Mouse (Mus musculus): Measurements from ENCODE around the gene Tspan11. TPM values are rescaled to one million over a fixed set of nuclear protein-coding genes. Genes with fewer than 3 reads are reported as not detected.

Tspan11 gene
- polyA plus RNA-seq, 1 experiment: 5.3 TPM

- Histone ChIP-seq H3K4me1 (ENCODE audit: control insufficient read depth, insufficient read depth, low read length) (no peaks in the 10 kb centered on the region), H3K4me3 (ENCODE audit: insufficient read depth, low read length) (no peak overlapping the region), H3K27ac (ENCODE audit: insufficient read depth, low read length) (no peak overlapping the region)
- TF ChIP-seq CTCF (IDR thresholded peaks at IDR 0.05; ENCODE audit: extremely low read depth, insufficient read depth, low read length) (no peak), POLR2A (IDR thresholded peaks at IDR 0.05; ENCODE audit: extremely low read depth, insufficient read depth, low read length) (no peak)
Observed at GRCm38 (mm10) chr6:127919491-127919890, 32.1 kb downstream of the Tspan11 start.

- Histone ChIP-seq H3K4me1 (ENCODE audit: control insufficient read depth, insufficient read depth, low read length) (peaks cover 4% of the 10 kb centered on the region), H3K4me3 (ENCODE audit: insufficient read depth, low read length) (no peak overlapping the region), H3K27ac (ENCODE audit: insufficient read depth, low read length) (no peak overlapping the region)
- no peak for TF ChIP-seq POLR2A (IDR thresholded peaks at IDR 0.05; ENCODE audit: extremely low read depth, insufficient read depth, low read length)
- TF ChIP-seq CTCF (IDR thresholded peaks at IDR 0.05; ENCODE audit: extremely low read depth, insufficient read depth, low read length): peak; percentile 87
Observed at GRCm38 (mm10) chr6:127920652-127921051, 33.3 kb downstream of the Tspan11 start.

DNA sequence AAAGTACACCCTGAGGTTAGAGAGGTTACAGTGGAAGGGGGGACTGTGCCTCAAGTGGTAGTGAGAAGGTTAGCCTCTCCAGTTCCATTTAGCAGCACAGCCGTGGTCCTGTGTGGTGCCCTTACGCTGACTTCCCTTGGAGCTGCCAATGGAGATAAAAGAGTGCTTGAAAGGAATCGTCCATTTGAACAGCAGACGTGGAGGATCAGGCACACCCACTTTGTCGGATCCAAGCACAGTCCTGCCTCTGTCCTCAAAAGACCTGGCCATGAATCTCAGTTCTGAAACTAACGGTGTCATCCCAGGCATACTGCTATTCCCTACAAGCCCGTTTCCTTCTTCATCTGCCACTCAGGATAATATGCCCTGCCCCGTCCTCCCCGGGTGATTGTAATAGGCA, 34.6 kb downstream of the Tspan11 start:
- no peak overlapping the region for H3K27ac ChIP-seq (ENCODE audit: insufficient read depth, low read length)
- TF ChIP-seq CTCF (IDR thresholded peaks at IDR 0.05; ENCODE audit: extremely low read depth, insufficient read depth, low read length) (no peak), POLR2A (IDR thresholded peaks at IDR 0.05; ENCODE audit: extremely low read depth, insufficient read depth, low read length) (no peak)
- peaks cover 5% of the 10 kb centered on the region for H3K4me1 ChIP-seq (ENCODE audit: control insufficient read depth, insufficient read depth, low read length)
- no peak overlapping the region for H3K4me3 ChIP-seq (ENCODE audit: insufficient read depth, low read length)

DNA sequence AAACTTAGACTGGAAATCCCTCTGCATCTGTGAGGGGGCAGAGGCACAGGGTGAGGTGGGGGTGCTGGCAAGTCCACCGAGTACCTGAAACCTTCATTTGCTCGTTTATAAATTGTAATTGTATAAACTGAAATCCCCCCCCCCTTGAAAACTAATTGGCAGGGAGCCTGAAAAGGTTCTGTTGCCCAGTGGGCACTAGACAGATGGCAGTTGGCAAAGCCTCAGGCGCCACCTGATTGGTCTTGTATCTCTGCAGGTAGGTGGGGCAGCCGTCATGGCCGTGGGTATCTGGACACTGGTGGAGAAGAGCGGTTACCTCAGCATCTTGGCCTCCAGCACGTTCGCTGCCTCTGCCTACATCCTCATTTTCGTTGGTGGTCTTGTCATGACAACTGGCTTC, 35.9 kb downstream of the Tspan11 start:
- H3K4me1 ChIP-seq (ENCODE audit: control insufficient read depth, insufficient read depth, low read length): peaks cover 8% of the 10 kb centered on the region
- no peak overlapping the region for H3K4me3 ChIP-seq (ENCODE audit: insufficient read depth, low read length)
- TF ChIP-seq POLR2A (IDR thresholded peaks at IDR 0.05; ENCODE audit: extremely low read depth, insufficient read depth, low read length) (no peak), CTCF (IDR thresholded peaks at IDR 0.05; ENCODE audit: extremely low read depth, insufficient read depth, low read length) (no peak)
- no peak overlapping the region for H3K27ac ChIP-seq (ENCODE audit: insufficient read depth, low read length)

- TF ChIP-seq CTCF (IDR thresholded peaks at IDR 0.05; ENCODE audit: extremely low read depth, insufficient read depth, low read length) (no peak), POLR2A (IDR thresholded peaks at IDR 0.05; ENCODE audit: extremely low read depth, insufficient read depth, low read length) (no peak)
- peaks cover 8% of the 10 kb centered on the region for H3K4me1 ChIP-seq (ENCODE audit: control insufficient read depth, insufficient read depth, low read length)
- H3K4me3 ChIP-seq (ENCODE audit: insufficient read depth, low read length): no peak overlapping the region
- H3K27ac ChIP-seq (ENCODE audit: insufficient read depth, low read length): no peak overlapping the region
Observed at GRCm38 (mm10) chr6:127924750-127925149, 37.4 kb downstream of the Tspan11 start.

- Histone ChIP-seq H3K4me3 (ENCODE audit: insufficient read depth, low read length) (no peak overlapping the region), H3K27ac (ENCODE audit: insufficient read depth, low read length) (no peak overlapping the region), H3K4me1 (ENCODE audit: control insufficient read depth, insufficient read depth, low read length) (peaks cover 8% of the 10 kb centered on the region)
- TF ChIP-seq CTCF (IDR thresholded peaks at IDR 0.05; ENCODE audit: extremely low read depth, insufficient read depth, low read length) (no peak), POLR2A (IDR thresholded peaks at IDR 0.05; ENCODE audit: extremely low read depth, insufficient read depth, low read length) (no peak)
Observed at GRCm38 (mm10) chr6:127925915-127926314, 38.5 kb downstream of the Tspan11 start.

DNA sequence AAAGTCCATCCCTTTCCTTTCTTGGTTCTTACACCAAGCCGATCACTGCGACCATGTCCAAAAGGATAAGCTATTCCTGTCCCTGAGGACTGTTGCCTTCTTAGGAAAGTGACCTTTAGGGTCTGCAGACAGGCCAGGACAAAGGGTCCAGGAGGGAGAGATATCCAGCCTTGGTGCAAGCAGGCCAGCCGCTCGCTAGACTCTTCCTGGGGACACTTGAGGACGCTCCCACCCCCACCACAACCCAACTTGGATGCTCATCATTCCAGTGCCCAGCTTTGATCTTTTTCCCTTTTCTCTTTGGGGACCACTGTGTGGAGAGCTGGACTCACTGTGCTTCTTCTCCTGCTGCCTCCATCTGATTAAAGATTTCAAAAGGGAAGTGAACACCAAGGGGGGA, 41.3 kb downstream of the Tspan11 start:
- TF ChIP-seq CTCF (IDR thresholded peaks at IDR 0.05; ENCODE audit: extremely low read depth, insufficient read depth, low read length) (no peak), POLR2A (IDR thresholded peaks at IDR 0.05; ENCODE audit: extremely low read depth, insufficient read depth, low read length) (no peak)
- Histone ChIP-seq H3K27ac (ENCODE audit: insufficient read depth, low read length) (no peak overlapping the region), H3K4me1 (ENCODE audit: control insufficient read depth, insufficient read depth, low read length) (peaks cover 10% of the 10 kb centered on the region), H3K4me3 (ENCODE audit: insufficient read depth, low read length) (no peak overlapping the region)

DNA sequence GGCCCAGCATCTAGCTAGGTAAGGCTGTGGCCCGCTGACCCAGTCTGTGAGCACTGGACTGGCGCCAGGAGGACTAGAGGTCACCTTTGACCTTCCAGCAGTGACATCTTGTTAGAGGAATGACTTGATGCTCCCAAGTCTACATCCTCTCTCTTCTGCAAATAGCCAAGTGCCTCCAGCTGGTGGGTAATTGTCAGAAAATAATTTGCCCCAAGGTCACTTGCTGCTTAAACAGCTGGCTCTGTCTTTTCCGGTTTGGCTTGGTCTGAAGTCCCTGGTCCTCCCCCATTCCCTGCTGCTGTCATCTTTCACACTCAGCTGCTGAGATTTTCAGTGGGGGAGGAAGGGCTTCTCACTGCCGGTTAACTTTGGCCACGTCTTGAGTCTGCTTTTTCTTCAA, 45.3 kb downstream of the Tspan11 start:
- H3K4me1 ChIP-seq (ENCODE audit: control insufficient read depth, insufficient read depth, low read length): peaks cover 3% of the 10 kb centered on the region; the same call in 1 of the 2 replicates
- no peak overlapping the region for H3K27ac ChIP-seq (ENCODE audit: insufficient read depth, low read length)
- TF ChIP-seq CTCF (IDR thresholded peaks at IDR 0.05; ENCODE audit: extremely low read depth, insufficient read depth, low read length): no peak
- TF ChIP-seq POLR2A (IDR thresholded peaks at IDR 0.05; ENCODE audit: extremely low read depth, insufficient read depth, low read length): no peak
- no peak overlapping the region for H3K4me3 ChIP-seq (ENCODE audit: insufficient read depth, low read length)

- no peak overlapping the region for H3K4me3 ChIP-seq (ENCODE audit: insufficient read depth, low read length)
- H3K4me1 ChIP-seq (ENCODE audit: control insufficient read depth, insufficient read depth, low read length): peaks cover 2% of the 10 kb centered on the region; the same call in 1 of the 2 replicates
- no peak for TF ChIP-seq POLR2A (IDR thresholded peaks at IDR 0.05; ENCODE audit: extremely low read depth, insufficient read depth, low read length)
- no peak for TF ChIP-seq CTCF (IDR thresholded peaks at IDR 0.05; ENCODE audit: extremely low read depth, insufficient read depth, low read length)
- H3K27ac ChIP-seq (ENCODE audit: insufficient read depth, low read length): no peak overlapping the region
Observed at GRCm38 (mm10) chr6:127933841-127934240, 46.5 kb downstream of the Tspan11 start.

- TF ChIP-seq CTCF (IDR thresholded peaks at IDR 0.05; ENCODE audit: extremely low read depth, insufficient read depth, low read length) (no peak), POLR2A (IDR thresholded peaks at IDR 0.05; ENCODE audit: extremely low read depth, insufficient read depth, low read length) (no peak)
- H3K4me3 ChIP-seq (ENCODE audit: insufficient read depth, low read length): no peak overlapping the region
- peaks cover 2% of the 10 kb centered on the region; the same call in 1 of the 2 replicates for H3K4me1 ChIP-seq (ENCODE audit: control insufficient read depth, insufficient read depth, low read length)
- H3K27ac ChIP-seq (ENCODE audit: insufficient read depth, low read length): no peak overlapping the region
Observed at GRCm38 (mm10) chr6:127935105-127935504, 47.7 kb downstream of the Tspan11 start.
